Mouse (Mus musculus) liver, embryonic 12.5 days (tissue): ENCODE measurements around the gene Epor. TPM values are rescaled to one million over a fixed set of nuclear protein-coding genes. Genes with fewer than 3 reads are reported as not detected.
A peak's percentile ranks its signal among the peaks of the same experiment; 100 is the strongest.

ENCODE experiments used
- ATAC-seq: fragments of 200-750 bp; cut with Nextera tagmentation; 2 replicates; pipeline ENCODE4 v1.8.0; 2017; ENCODE audit warnings: moderate number of reproducible peaks, mild to moderate bottlenecking, moderate library complexity
- H3K27ac ChIP-seq: fragments of 300-500 bp; sonication (generic); 2 replicates; pipeline ENCODE4 v1.5.1; 2016; ENCODE audit warnings: mild to moderate bottlenecking
- H3K27me3 ChIP-seq: fragments of 300-500 bp; sonication (generic); replicated peaks from 2 replicates; pipeline ENCODE4 v1.6.1; 2016; ENCODE audit warnings: mild to moderate bottlenecking, moderate library complexity
- H3K36me3 ChIP-seq: fragments of 300-500 bp; sonication (generic); 2 replicates; pipeline ENCODE4 v1.6.1; 2016; ENCODE audit warnings: mild to moderate bottlenecking, moderate library complexity
- H3K4me1 ChIP-seq: fragments of 300-500 bp; sonication (generic); 2 replicates; pipeline ENCODE4 v1.6.1; 2016
- H3K4me2 ChIP-seq: fragments of 300-500 bp; sonication (generic); 2 replicates; pipeline ENCODE4 v1.6.1; 2016; ENCODE audit warnings: mild to moderate bottlenecking, moderate library complexity
- H3K4me3 ChIP-seq: fragments of 300-500 bp; sonication (generic); 2 replicates; pipeline ENCODE4 v1.5.1; 2016; ENCODE audit warnings: mild to moderate bottlenecking, moderate library complexity
- H3K9ac ChIP-seq: fragments of 300-500 bp; sonication (generic); 2 replicates; pipeline ENCODE4 v1.6.1; 2016; ENCODE audit warnings: mild to moderate bottlenecking, moderate library complexity
- H3K9me3 ChIP-seq: fragments of 300-500 bp; sonication (generic); replicated peaks from 2 replicates; pipeline ENCODE4 v1.6.1; 2016; ENCODE audit warnings: mild to moderate bottlenecking, moderate library complexity
- WGBS: fragments of 180-500 bp; shearing (Covaris S2); methylation state at CpG from one replicate; pipeline ENCODE4 v1.1.7; 2016; ENCODE audit not compliant: insufficient replicate concordance; 5-methylcytosine and 5-hydroxymethylcytosine counted together
- polyA plus RNA-seq: library from polyadenylated mRNA; unstranded; fragments of >200 nt; fragmentation: Nextera tagmentation; extraction: Ambion mirVana; gene quantifications from 2 replicates; pipeline ENCODE4 v1.2.1, GENCODE M21; 2016

Epor gene
- polyA plus RNA-seq, 1 experiment from 2014 or later = 158 TPM

DNA sequence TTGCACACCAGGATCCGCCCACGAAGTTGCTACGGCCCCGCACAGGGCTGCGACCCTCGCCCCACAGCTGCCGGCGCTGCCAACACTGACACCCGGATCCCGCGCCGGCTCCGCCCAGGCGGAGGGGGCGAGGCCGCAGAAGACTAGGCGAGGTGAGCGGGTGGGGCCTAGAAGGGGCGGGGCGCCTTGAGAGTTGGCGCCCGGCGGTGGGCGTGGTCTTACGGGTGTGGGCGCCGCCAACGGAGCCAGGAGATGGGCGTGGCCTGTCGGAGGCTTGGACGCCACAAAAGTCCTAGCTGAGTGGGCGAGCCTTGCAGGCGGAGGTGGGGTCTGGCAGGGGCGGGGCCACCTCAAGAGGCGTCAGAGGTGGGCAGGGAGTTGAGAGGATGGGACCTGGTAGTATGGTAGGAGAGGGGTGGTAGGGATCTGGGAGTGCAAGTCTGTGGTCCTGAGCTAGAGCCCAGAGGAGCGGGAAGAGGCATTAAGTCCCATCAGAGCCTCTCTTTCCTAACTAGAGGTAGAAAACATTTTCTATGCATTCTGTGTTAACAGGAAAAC lies 45.2 kb downstream of the Epor start, which contains the start of gene Rab3d:
Gene Rab3d (minus strand): TSS at position 158 of the 558 bp plus-strand sequence.
- Histone ChIP-seq H3K4me1 (peaks cover 23% of the 10 kb centered on the region), H3K9ac (peak within 1 kb of the TSS; percentile 78), H3K36me3 (peaks cover 2% of the 10 kb centered on the region; the same call in 1 of the 2 replicates), H3K9me3 (no peaks in the 10 kb centered on the region), H3K27me3 (peaks cover 22% of the 10 kb centered on the region), H3K4me2 (peak within 1 kb of the TSS; percentile 100), H3K4me3 (peak within 1 kb of the TSS; percentile 73), H3K27ac (peak within 1 kb of the TSS; percentile 54)
- peak; percentile 91 for ATAC-seq
- WGBS = 2% methylated on average over 36 of the region's 36 CpGs

DNA sequence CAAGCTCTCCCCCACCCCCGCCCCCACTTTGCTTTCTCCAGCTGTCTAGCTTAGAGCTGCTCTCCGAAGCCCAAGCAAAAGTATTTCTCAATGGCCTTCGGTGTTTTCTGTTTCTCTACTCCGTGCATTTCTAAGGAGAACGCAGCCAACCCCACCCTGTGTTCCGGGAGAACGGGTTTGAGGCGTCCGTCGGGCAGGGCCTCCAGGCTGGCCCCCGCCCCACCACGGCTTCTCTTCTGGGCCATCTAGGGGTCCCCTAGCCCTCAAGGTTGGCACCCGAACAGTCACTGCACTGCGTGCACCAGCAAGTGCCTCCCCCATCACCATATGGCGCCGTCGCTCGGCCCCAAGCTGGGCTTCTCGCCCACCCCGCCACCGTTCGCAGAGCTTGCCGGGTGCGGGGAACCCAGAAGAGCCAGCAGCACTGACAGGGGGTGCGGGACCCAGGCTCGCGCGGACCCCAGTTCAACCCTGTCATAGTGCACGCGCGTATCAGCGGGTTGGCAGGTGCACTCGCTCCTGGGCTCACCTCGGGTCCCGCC lies 45.7 kb downstream of the Epor start:
- H3K9me3 ChIP-seq = no peaks in the 10 kb centered on the region
- ATAC-seq = peak; percentile 30
- peaks cover 23% of the 10 kb centered on the region for H3K4me1 ChIP-seq

DNA sequence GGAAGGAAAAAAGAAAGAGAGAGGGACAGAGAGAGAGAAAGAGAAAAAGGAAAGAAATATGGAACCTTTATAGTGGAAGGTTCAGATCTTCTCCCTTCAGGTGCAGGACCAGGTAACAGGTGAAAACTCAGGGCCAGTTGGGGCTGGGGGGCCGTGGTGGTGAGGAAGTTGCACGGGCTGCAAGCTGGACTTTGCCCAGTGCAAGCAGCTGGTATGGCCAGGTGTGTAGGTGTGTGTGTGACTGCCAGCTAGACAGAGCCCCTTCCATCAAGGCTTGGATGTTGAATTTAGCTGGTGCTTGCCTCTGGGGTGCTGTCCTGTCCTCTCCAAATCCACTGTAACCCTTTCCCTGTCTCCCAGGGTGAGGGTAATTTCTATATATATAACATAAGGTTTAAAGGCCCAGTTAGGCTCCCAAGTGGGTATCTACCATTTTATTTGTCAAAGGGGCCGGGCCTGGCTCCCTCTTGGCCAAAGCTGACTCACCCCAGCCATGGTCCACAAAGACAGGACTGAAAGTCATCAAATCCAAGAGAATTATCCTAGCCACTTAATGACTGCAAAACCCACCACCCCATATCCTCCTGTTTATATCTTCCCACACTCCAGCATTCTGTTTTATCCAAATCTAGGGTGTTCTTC lies 46.3 kb downstream of the Epor start:
- ATAC-seq = no peak
- peak overlapping the region; percentile 73 for H3K4me3 ChIP-seq
- peaks cover 23% of the 10 kb centered on the region for H3K4me1 ChIP-seq
- peaks cover 22% of the 10 kb centered on the region for H3K27me3 ChIP-seq
- 47% methylated on average over 3 of the region's 3 CpGs for WGBS
- H3K27ac ChIP-seq = no peak overlapping the region
- H3K36me3 ChIP-seq = peaks cover 2% of the 10 kb centered on the region; the same call in 1 of the 2 replicates
- peak overlapping the region; percentile 78 for H3K9ac ChIP-seq
- H3K4me2 ChIP-seq = peak overlapping the region; percentile 100
- no peaks in the 10 kb centered on the region for H3K9me3 ChIP-seq

More for the DNA sequence above, 45.7 kb downstream of the Epor start:
- 2% methylated on average over 35 of the region's 35 CpGs for WGBS
- Histone ChIP-seq H3K27ac (peak overlapping the region; percentile 54; the same call in 1 of the 2 replicates), H3K36me3 (peaks cover 2% of the 10 kb centered on the region; the same call in 1 of the 2 replicates), H3K4me2 (peak overlapping the region; percentile 100), H3K9ac (peak overlapping the region; percentile 78), H3K27me3 (peaks cover 22% of the 10 kb centered on the region), H3K4me3 (peak overlapping the region; percentile 73)

DNA sequence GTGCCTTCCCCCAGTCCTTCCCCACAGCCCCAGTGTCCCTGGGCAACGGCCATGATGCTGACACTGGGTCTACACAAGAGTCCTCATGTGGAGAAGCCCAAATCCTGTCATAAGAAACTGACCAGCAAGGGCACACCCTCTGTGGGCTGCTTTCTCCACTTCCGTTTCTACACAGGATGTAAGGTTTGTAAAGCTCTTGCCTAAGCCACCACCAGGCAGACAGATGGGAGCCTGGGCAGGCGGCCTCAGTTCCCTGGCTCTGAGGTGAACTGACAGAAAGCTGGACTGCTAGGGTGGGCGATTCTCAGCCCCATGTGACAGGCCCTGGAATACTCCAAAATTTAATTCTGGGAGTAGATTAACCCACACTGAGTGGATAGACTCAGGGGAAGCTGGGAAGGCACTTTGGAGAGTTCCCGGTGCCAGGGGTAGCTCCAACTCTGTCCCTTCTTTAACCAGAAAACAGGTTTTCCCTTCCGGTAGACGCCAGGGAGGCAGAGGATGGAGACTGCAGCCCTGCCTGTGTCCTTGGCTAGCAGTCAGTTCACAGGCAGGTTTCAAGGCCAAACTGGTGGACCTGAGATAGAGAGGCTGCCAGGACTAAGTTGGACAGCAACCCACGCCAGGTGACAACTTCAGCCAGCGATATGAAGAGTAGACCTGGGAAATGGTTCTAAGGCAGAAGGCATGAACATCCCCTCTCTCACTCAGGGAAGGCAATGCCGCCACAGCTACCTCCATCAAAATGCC lies 53.7 kb downstream of the Epor start:
- 59% methylated on average over 10 of the region's 10 CpGs for WGBS

More for the DNA sequence above, 53.7 kb downstream of the Epor start:
- no peaks in the 10 kb centered on the region for H3K4me1 ChIP-seq
- no peaks in the 10 kb centered on the region for H3K9me3 ChIP-seq
- H3K4me3 ChIP-seq = no peak overlapping the region
- no peak for ATAC-seq
- H3K27ac ChIP-seq = no peak overlapping the region
- H3K4me2 ChIP-seq = no peak overlapping the region
- no peaks in the 10 kb centered on the region for H3K36me3 ChIP-seq
- no peaks in the 10 kb centered on the region for H3K27me3 ChIP-seq
- no peak overlapping the region for H3K9ac ChIP-seq

Other genes starting within 250 kb of the Epor start
- 31.1 and 32.9 TPM in 2 replicates for gene Ldlr, start 240.0 kb downstream of the Epor start, polyA plus RNA-seq
- gene Spc24, start 203.2 kb downstream of the Epor start, polyA plus RNA-seq = 112 and 114 TPM in 2 replicates
- gene Kank2, start 164.8 kb downstream of the Epor start, polyA plus RNA-seq = 5.0 and 5.5 TPM in 2 replicates
- gene Angptl8, start 128.0 kb downstream of the Epor start, polyA plus RNA-seq = 13.4 and 14.1 TPM in 2 replicates
- 8.4 and 8.7 TPM in 2 replicates for gene Dock6, start 110.9 kb downstream of the Epor start, polyA plus RNA-seq
- gene Rab3d, start 45.3 kb downstream of the Epor start, polyA plus RNA-seq = 6.5 TPM in 2 replicates
- gene Ccdc159, start 36.0 kb downstream of the Epor start, polyA plus RNA-seq = 1.3 and 2.2 TPM in 2 replicates
- gene Tmem205, start 36.0 kb downstream of the Epor start, polyA plus RNA-seq = 39.9 and 41.8 TPM in 2 replicates
- 2.3 and 3.1 TPM in 2 replicates for gene Plppr2, start 26.5 kb downstream of the Epor start, polyA plus RNA-seq
- gene Swsap1, start 7.8 kb downstream of the Epor start, polyA plus RNA-seq = 2.8 and 3.0 TPM in 2 replicates
- gene Rgl3, start 25.9 kb upstream of the Epor start, polyA plus RNA-seq = 0.20 and 0.46 TPM in 2 replicates
- gene Ccdc151, start 39.1 kb upstream of the Epor start, polyA plus RNA-seq = 0.12 TPM in 1 of 2 replicates, not detected in the other
- gene Prkcsh, start 39.3 kb upstream of the Epor start, polyA plus RNA-seq = 65.0 and 68.5 TPM in 2 replicates
- gene Elavl3, start 88.5 kb upstream of the Epor start, polyA plus RNA-seq = 0.02 TPM in 1 of 2 replicates, not detected in the other
- gene Gm49318, start 107.8 kb upstream of the Epor start, polyA plus RNA-seq = not detected in 2 replicates
- 5.7 and 6.6 TPM in 2 replicates for gene Zfp653, start 107.9 kb upstream of the Epor start, polyA plus RNA-seq
- 36.9 and 40.6 TPM in 2 replicates for gene Ecsit, start 121.9 kb upstream of the Epor start, polyA plus RNA-seq
- gene Cnn1, start 135.7 kb upstream of the Epor start, polyA plus RNA-seq = 0.80 and 0.81 TPM in 2 replicates
- gene Elof1, start 153.7 kb upstream of the Epor start, polyA plus RNA-seq = 103 and 113 TPM in 2 replicates
- gene Acp5, start 172.2 kb upstream of the Epor start, polyA plus RNA-seq = 176 and 179 TPM in 2 replicates
- 41.1 and 46.3 TPM in 2 replicates for gene Pigyl, start 193.3 kb upstream of the Epor start, polyA plus RNA-seq
- gene Zfp872, start 224.6 kb upstream of the Epor start, polyA plus RNA-seq = 0.07 and 0.14 TPM in 2 replicates